Mouse (Mus musculus): ENCODE data around the gene S100a3.

- TF ChIP-seq CTCF (IDR thresholded peaks at IDR 0.05; ENCODE audit: low read depth): no peak
- no peak for TF ChIP-seq EP300 (optimal IDR thresholded peaks at IDR 0.05)
These were observed 16.1 kb downstream of the S100a3 start for GRCm38 (mm10) chr3:90576351-90577001.
